Mouse (Mus musculus) bone marrow, adult 2 months (tissue): ENCODE results near the gene Nlgn1.

ENCODE experiments used
- CTCF ChIP-seq: fragments of 200-500 bp; IDR thresholded peaks from 2 replicates; pipeline ENCODE4 v1.5.1; 2011; ENCODE audit warnings: low read length, control low read depth; ENCODE audit not compliant: control insufficient read depth, insufficient read depth
- POLR2A ChIP-seq: fragments of 200-500 bp; IDR thresholded peaks from 2 replicates; pipeline ENCODE4 v1.6.1; 2011; ENCODE audit warnings: low read depth, mild to moderate bottlenecking, control low read depth, low read length, borderline replicate concordance; ENCODE audit not compliant: control insufficient read depth

- TF ChIP-seq CTCF (no peak), POLR2A (no peak)
Measured at GRCm38 (mm10) chr3:25658006-25658405, 674.3 kb downstream of the Nlgn1 start.
